Mouse (Mus musculus): ENCODE data around the gene Gtpbp2.

The Gtpbp2 gene

GRCm38 (mm10) chr17:46203078-46203477 lies 42.2 kb downstream of the Gtpbp2 start:
- no peak for DNase-seq (ENCODE audit: low read depth, low spot score)

GRCm38 (mm10) chr17:46206676-46207075 lies 45.8 kb downstream of the Gtpbp2 start:
- DNase-seq (ENCODE audit: low read depth, low spot score), result no peak

GRCm38 (mm10) chr17:46210550-46210949 lies 49.7 kb downstream of the Gtpbp2 start:
- DNase-seq (ENCODE audit: low read depth, low spot score), result no peak
